Mouse (Mus musculus) lung, adult 2 months (tissue): Measurements from ENCODE around the gene Fmnl2.

Experiments
- CTCF ChIP-seq: fragments of 200-500 bp; IDR thresholded peaks from 2 replicates; pipeline ENCODE4 v1.5.1; 2011; ENCODE audit warnings: mild to moderate bottlenecking, low read length, control low read depth; ENCODE audit not compliant: insufficient read depth
- POLR2A ChIP-seq: fragments of 200-500 bp; IDR thresholded peaks from 2 replicates; pipeline ENCODE4 v1.6.1; 2011; ENCODE audit warnings: low read depth, mild to moderate bottlenecking, control low read depth, low read length, borderline replicate concordance; ENCODE audit errors: extremely low read depth

DNA sequence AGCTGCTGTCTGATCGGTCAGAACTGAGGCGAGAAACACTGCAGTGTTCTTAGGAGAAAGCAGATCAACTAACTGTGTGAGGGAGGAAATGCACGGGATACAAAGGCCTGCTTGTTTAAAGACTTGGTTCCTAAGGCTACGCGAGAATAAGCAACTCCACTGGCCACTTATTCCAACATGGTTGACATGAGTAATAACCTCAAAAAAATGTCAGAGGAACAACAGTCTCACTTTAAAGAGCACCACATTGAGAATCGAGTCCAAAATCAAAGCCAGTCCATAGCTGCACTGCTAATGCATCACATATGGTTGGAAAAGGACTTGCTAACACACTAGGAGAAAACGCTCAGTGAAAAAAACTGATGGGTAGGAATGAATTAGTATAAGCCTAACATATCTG, 196.1 kb downstream of the Fmnl2 start:
- no peak for TF ChIP-seq CTCF
- TF ChIP-seq POLR2A = no peak
